Mouse (Mus musculus) intestine, embryonic 14.5 days (tissue): Measurements from ENCODE around the gene Eci1. TPM values are rescaled to one million over a fixed set of nuclear protein-coding genes. Genes with fewer than 3 reads are reported as not detected.
A peak's percentile ranks its signal among the peaks of the same experiment; 100 is the strongest.

Experiments
- ATAC-seq: fragments of 200-750 bp; cut with Nextera tagmentation; replicated peaks from 2 replicates; pipeline ENCODE4 v1.8.0; 2017; ENCODE audit warnings: low read depth, moderate number of reproducible peaks, moderate TSS enrichment, moderate library complexity; ENCODE audit not compliant: low FRiP score, low TSS enrichment
- DNase-seq: peaks from one replicate; pipeline ENCODE4 v3.0.0-alpha.2; 2018; ENCODE audit warnings: low spot score
- H3K27ac ChIP-seq: fragments of 300-500 bp; sonication (generic); 2 replicates; pipeline ENCODE4 v1.5.1; 2014; ENCODE audit warnings: low read depth, mild to moderate bottlenecking, control low read depth
- H3K27me3 ChIP-seq: fragments of 300-500 bp; sonication (generic); replicated peaks from 2 replicates; pipeline ENCODE4 v1.6.1; 2014; ENCODE audit warnings: low read length, control low read depth; ENCODE audit not compliant: control insufficient read depth, insufficient read depth
- H3K36me3 ChIP-seq: fragments of 300-500 bp; sonication (generic); 2 replicates; pipeline ENCODE4 v1.6.1; 2014; ENCODE audit warnings: low read length, control low read depth; ENCODE audit not compliant: control insufficient read depth, insufficient read depth
- H3K4me1 ChIP-seq: fragments of 300-500 bp; sonication (generic); replicated peaks from 2 replicates; pipeline ENCODE4 v1.6.1; 2014; ENCODE audit warnings: low read length, control low read depth, mixed read lengths; ENCODE audit not compliant: control insufficient read depth, insufficient read depth
- H3K4me2 ChIP-seq: fragments of 300-500 bp; sonication (generic); 2 replicates; pipeline ENCODE4 v1.6.1; 2014; ENCODE audit warnings: low read length
- H3K4me3 ChIP-seq: fragments of 300-500 bp; sonication (generic); 2 replicates; pipeline ENCODE4 v1.5.1; 2014; ENCODE audit warnings: low read depth, low read length, control low read depth, mixed read lengths
- H3K9ac ChIP-seq: fragments of 300-500 bp; sonication (generic); 2 replicates; pipeline ENCODE4 v1.6.1; 2014; ENCODE audit warnings: mild to moderate bottlenecking, low read length
- H3K9me3 ChIP-seq: fragments of 300-500 bp; sonication (generic); 2 replicates; pipeline ENCODE4 v1.6.1; 2016; ENCODE audit warnings: low read length, control low read depth; ENCODE audit not compliant: control insufficient read depth
- WGBS: fragments of 180-500 bp; shearing (Covaris S2); extraction: QIAGEN DNeasy Blood & Tissue Kit; methylation state at CpG from one replicate; pipeline ENCODE4 v1.1.7; 2014; 5-methylcytosine and 5-hydroxymethylcytosine counted together
- polyA plus RNA-seq: library from polyadenylated mRNA; unstranded; fragments of >200 nt; fragmentation: Nextera tagmentation; extraction: Ambion mirVana; gene quantifications from 2 replicates; pipeline ENCODE4 v1.2.1, GENCODE M21; 2014

Eci1 gene
- polyA plus RNA-seq, 1 experiment from 2014 or later = 104 TPM

GRCm38 (mm10) chr17:24473612-24474275 lies 47.3 kb downstream of the Eci1 start, which contains the start of gene Bricd5:
Gene Bricd5 (plus strand): TSS chr17:24473884.
- Histone ChIP-seq H3K9ac (no peak within 1 kb of the TSS), H3K27me3 (no peaks in the 10 kb centered on the region), H3K4me1 (peaks cover 29% of the 10 kb centered on the region), H3K4me2 (peak within 1 kb of the TSS; percentile 97), H3K27ac (peak within 1 kb of the TSS; percentile 40; the same call in 1 of the 2 replicates), H3K36me3 (peaks cover 44% of the 10 kb centered on the region), H3K4me3 (no peak within 1 kb of the TSS), H3K9me3 (no peaks in the 10 kb centered on the region)
- ATAC-seq (no peak), DNase-seq (no peak)
- WGBS = 74% methylated on average over 6 of the region's 6 CpGs

- 89% methylated on average over 5 of the region's 5 CpGs for WGBS
- Histone ChIP-seq H3K27ac (no peak overlapping the region), H3K9me3 (no peaks in the 10 kb centered on the region), H3K27me3 (no peaks in the 10 kb centered on the region), H3K36me3 (peaks cover 44% of the 10 kb centered on the region), H3K4me2 (no peak overlapping the region), H3K4me1 (peaks cover 29% of the 10 kb centered on the region), H3K4me3 (no peak overlapping the region), H3K9ac (no peak overlapping the region)
- DNase-seq (no peak), ATAC-seq (no peak)
Observed at GRCm38 (mm10) chr17:24474557-24474956, 48.1 kb downstream of the Eci1 start.

DNA sequence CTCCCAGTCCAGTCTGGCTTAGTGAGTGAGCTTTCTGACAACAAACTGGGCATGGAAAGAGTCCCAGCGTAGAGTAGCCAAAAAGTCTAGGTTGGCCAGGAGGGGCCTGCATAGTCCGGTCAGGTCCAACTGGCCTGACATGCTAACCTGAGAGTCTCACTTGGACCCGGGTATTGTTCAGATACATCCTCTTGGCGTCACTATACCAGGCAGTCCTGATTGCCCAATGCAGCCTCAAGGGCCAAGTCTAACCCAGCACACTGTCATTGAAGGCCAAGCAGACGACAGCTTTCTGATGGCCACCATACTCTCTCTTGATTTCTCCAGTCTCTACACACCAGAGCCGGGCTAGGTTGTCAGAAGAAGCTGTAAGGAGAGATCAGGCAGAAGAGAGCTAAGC lies 49.1 kb downstream of the Eci1 start:
- Histone ChIP-seq H3K9ac (no peak overlapping the region), H3K27ac (no peak overlapping the region), H3K9me3 (no peaks in the 10 kb centered on the region), H3K36me3 (peaks cover 44% of the 10 kb centered on the region), H3K4me3 (no peak overlapping the region), H3K4me1 (peaks cover 36% of the 10 kb centered on the region), H3K4me2 (no peak overlapping the region), H3K27me3 (no peaks in the 10 kb centered on the region)
- WGBS = 95% methylated on average over 6 of the region's 6 CpGs
- DNase-seq (no peak), ATAC-seq (no peak)

- peaks cover 33% of the 10 kb centered on the region for H3K4me1 ChIP-seq
- no peak overlapping the region for H3K4me2 ChIP-seq
- no peak overlapping the region for H3K9ac ChIP-seq
- H3K4me3 ChIP-seq = no peak overlapping the region
- no peak overlapping the region for H3K27ac ChIP-seq
- H3K27me3 ChIP-seq = no peaks in the 10 kb centered on the region
- H3K9me3 ChIP-seq = no peaks in the 10 kb centered on the region
- H3K36me3 ChIP-seq = peaks cover 44% of the 10 kb centered on the region
- ATAC-seq (no peak), DNase-seq (no peak)
- WGBS = 93% methylated on average over 10 of the region's 10 CpGs
Observed at GRCm38 (mm10) chr17:24476022-24476776, 49.8 kb downstream of the Eci1 start.

DNA sequence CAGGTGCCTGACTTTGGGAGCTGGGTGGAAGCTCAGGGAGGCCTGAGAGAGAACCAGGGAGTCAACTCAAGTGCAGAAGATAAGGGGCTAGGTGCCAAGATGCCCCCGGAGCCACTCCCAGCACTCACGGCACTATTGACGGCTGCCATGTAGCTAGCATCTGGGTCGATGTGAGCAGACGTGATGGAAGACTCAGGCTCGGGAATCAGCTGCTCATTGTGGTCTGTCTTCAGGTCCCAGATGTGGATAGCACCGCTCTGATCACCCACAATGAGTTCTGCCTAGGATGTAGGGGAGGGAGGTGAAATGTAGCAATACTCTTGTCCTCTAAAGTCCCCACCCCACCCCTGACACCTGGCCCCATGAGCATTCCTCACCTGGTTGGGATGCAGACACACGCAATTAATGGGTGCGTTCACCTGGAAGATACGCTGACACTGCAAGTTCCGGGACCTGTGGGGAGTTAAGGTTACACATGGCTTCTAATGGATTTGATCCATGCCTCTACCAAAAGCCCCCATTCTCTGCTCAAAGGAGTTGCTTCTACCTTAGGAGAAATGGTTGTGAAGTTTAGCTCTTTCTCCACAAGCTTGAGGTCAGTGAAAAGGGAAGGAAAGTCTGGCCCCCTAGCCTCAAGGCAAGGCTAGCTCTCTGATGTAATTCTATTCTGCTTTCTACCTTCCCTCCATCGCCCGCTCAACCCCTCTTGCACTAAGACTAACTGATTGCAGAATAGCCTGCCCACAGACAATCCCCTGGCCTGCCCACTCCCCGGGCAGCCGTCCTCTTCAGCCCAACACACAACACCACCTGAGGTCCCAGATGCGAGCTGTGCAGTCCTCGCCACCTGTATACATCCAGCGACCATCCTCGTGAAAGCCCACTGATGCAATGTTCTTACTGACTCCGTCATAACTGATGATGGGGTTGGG lies 50.9 kb downstream of the Eci1 start:
- peak overlapping the region; percentile 84 for H3K9ac ChIP-seq
- H3K4me3 ChIP-seq = peak overlapping the region; percentile 93
- DNase-seq = no peak
- H3K27ac ChIP-seq = no peak overlapping the region
- peaks cover 22% of the 10 kb centered on the region for H3K4me1 ChIP-seq
- WGBS = 93% methylated on average over 20 of the region's 20 CpGs
- no peaks in the 10 kb centered on the region for H3K9me3 ChIP-seq
- no peak for ATAC-seq
- H3K4me2 ChIP-seq = peak overlapping the region; percentile 72
- H3K36me3 ChIP-seq = peaks cover 44% of the 10 kb centered on the region
- no peaks in the 10 kb centered on the region for H3K27me3 ChIP-seq

DNA sequence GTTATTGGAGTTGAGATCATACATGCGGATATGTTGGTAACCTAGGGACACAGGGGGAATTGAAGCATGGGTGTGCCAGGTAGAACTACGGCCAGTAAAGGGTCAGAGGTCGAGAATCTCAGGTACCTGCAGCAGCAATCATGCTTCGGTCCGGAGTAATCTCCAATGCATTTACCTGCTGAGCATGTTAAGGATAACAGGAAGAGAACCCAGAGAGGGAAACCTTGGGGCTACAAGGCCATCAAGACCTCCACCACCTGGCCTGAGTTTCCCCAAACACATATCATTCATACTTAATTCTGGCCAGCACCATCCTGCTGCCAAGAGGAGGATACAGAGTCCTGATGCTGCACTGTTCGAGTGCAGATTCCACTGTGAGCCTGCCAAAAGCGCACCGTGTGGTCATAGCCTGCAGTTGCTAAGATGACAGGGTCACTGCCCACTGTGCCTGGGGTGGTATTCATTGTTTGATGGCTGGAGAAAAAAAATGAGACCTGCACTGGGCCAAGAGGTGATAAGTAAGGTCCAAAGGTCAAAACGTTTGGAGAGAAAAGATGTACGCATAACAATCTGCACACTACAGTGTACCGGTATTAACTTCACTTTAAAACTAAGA lies 51.7 kb downstream of the Eci1 start:
- no peaks in the 10 kb centered on the region for H3K27me3 ChIP-seq
- H3K4me1 ChIP-seq = peaks cover 14% of the 10 kb centered on the region; the same call in 1 of the 2 replicates
- H3K4me2 ChIP-seq = peak overlapping the region; percentile 72
- H3K36me3 ChIP-seq = peaks cover 39% of the 10 kb centered on the region
- H3K4me3 ChIP-seq = peak overlapping the region; percentile 93
- H3K9me3 ChIP-seq = no peaks in the 10 kb centered on the region
- 42% methylated on average over 11 of the region's 11 CpGs for WGBS
- DNase-seq = no peak
- ATAC-seq = peak; percentile 36
- H3K9ac ChIP-seq = peak overlapping the region; percentile 84
- H3K27ac ChIP-seq = 0 out of 2 replicates have a peak overlapping the region, but pooled peaks have one; percentile 93

DNA sequence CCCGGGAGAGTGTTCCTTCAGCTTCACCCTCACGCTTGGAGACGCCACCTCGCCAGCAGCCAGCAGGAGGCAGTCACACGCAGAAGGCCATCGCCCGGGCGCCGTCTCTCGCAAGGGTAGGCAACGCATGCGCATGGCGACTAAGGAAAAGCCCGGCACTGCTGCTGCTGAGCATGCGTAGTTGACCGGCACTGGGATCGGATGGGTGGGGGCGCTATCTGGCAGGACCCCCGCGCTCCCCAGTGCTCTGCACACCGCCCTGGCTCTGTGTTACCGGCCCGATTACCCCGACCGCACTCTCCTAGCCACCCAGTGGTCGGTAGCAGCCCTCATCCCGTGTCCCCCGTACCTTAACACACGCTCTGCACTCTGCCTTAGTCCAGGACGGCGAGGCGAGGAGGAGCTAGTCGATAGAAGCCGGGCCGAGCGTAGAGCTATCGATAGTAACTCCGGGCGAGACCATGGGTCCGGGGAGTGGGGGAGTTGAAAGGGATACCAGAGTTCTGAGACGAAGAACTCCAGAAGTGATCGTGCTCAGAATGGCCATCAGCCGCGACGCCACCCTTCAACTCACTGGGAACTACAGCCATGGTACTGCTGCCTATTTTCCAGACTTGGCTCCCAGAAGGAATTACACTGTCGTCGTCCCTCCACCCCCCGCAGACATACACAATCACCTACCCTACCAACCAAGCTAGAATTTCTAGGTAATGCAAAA lies 52.4 kb downstream of the Eci1 start, which contains the start of gene Mlst8:
Gene Mlst8, minus strand, starts transcription at position 416 of the 718 bp plus-strand sequence.
- under 1% methylated on average over 48 of the region's 48 CpGs for WGBS
- Histone ChIP-seq H3K27me3 (no peaks in the 10 kb centered on the region), H3K27ac (peak within 1 kb of the TSS; percentile 93), H3K4me1 (peaks cover 14% of the 10 kb centered on the region; the same call in 1 of the 2 replicates), H3K4me2 (peak within 1 kb of the TSS; percentile 72), H3K4me3 (peak within 1 kb of the TSS; percentile 93), H3K9ac (peak within 1 kb of the TSS; percentile 84), H3K36me3 (peaks cover 37% of the 10 kb centered on the region), H3K9me3 (no peaks in the 10 kb centered on the region)
- DNase-seq = peak; percentile 98
- ATAC-seq = peak; percentile 94
